Mouse (Mus musculus): ENCODE measurements at regions not wholly inside any gene's neighbourhood (a gene's known extent, or its start where the extent isn't known, plus 50 kb on each side); places are given as distances from the start of the nearest gene placed in this dataset.

- Histone ChIP-seq H3K4me1 (peaks cover 26% of the 10 kb centered on the region), H3K27ac (replicated peaks) (no peak overlapping the region), H3K9ac (no peak overlapping the region), H3K36me3 (no peaks in the 10 kb centered on the region), H3K4me2 (no peak overlapping the region), H3K27me3 (replicated peaks) (no peaks in the 10 kb centered on the region), H3K9me3 (no peaks in the 10 kb centered on the region), H3K4me3 (no peak overlapping the region)
- no peak for ATAC-seq (ENCODE audit: extremely low read depth, insufficient number of reproducible peaks, low FRiP score, low TSS enrichment)
- WGBS: 32% methylated on average over 3 of the region's 3 CpGs
Observed at GRCm38 (mm10) chr10:83942101-83942500, 219.4 kb downstream of the 1500009L16Rik start.

GRCm38 (mm10) chr10:83944158-83944557 lies 221.5 kb downstream of the 1500009L16Rik start:
- H3K9ac ChIP-seq: no peak overlapping the region
- no peak overlapping the region for H3K27ac ChIP-seq (replicated peaks)
- H3K36me3 ChIP-seq: no peaks in the 10 kb centered on the region
- no peak overlapping the region for H3K4me2 ChIP-seq
- H3K4me1 ChIP-seq: peaks cover 24% of the 10 kb centered on the region
- no peak for ATAC-seq (ENCODE audit: extremely low read depth, insufficient number of reproducible peaks, low FRiP score, low TSS enrichment)
- WGBS: 89% methylated on average over 1 of the region's 1 CpGs
- H3K27me3 ChIP-seq (replicated peaks): no peaks in the 10 kb centered on the region
- no peaks in the 10 kb centered on the region for H3K9me3 ChIP-seq
- H3K4me3 ChIP-seq: no peak overlapping the region

- Histone ChIP-seq H3K4me1 (peaks cover 24% of the 10 kb centered on the region), H3K9ac (no peak overlapping the region), H3K36me3 (no peaks in the 10 kb centered on the region), H3K9me3 (no peaks in the 10 kb centered on the region), H3K4me3 (no peak overlapping the region), H3K27me3 (replicated peaks) (no peaks in the 10 kb centered on the region), H3K4me2 (no peak overlapping the region), H3K27ac (replicated peaks) (no peak overlapping the region)
- 81% methylated on average over 10 of the region's 10 CpGs for WGBS
- no peak for ATAC-seq (ENCODE audit: extremely low read depth, insufficient number of reproducible peaks, low FRiP score, low TSS enrichment)
Observed at GRCm38 (mm10) chr10:83944897-83945296, 222.2 kb downstream of the 1500009L16Rik start.

GRCm38 (mm10) chr10:83945503-83945902 lies 222.8 kb downstream of the 1500009L16Rik start:
- WGBS: 54% methylated on average over 9 of the region's 9 CpGs
- no peak overlapping the region for H3K27ac ChIP-seq (replicated peaks)
- no peak for ATAC-seq (ENCODE audit: extremely low read depth, insufficient number of reproducible peaks, low FRiP score, low TSS enrichment)

GRCm38 (mm10) chr10:83946186-83947176 lies 223.8 kb downstream of the 1500009L16Rik start:
- Histone ChIP-seq H3K27ac (replicated peaks) (no peak overlapping the region; the same call in 1 of the 2 replicates), H3K9me3 (no peaks in the 10 kb centered on the region), H3K4me1 (peaks cover 24% of the 10 kb centered on the region), H3K4me3 (no peak overlapping the region), H3K36me3 (no peaks in the 10 kb centered on the region), H3K9ac (no peak overlapping the region), H3K4me2 (no peak overlapping the region), H3K27me3 (replicated peaks) (no peaks in the 10 kb centered on the region)
- no peak for ATAC-seq (ENCODE audit: extremely low read depth, insufficient number of reproducible peaks, low FRiP score, low TSS enrichment)
- 33% methylated on average over 11 of the region's 11 CpGs for WGBS

More at GRCm38 (mm10) chr10:83945503-83945902, 222.8 kb downstream of the 1500009L16Rik start:
- Histone ChIP-seq H3K9ac (no peak overlapping the region), H3K36me3 (no peaks in the 10 kb centered on the region), H3K9me3 (no peaks in the 10 kb centered on the region), H3K4me2 (no peak overlapping the region), H3K27me3 (replicated peaks) (no peaks in the 10 kb centered on the region), H3K4me1 (peaks cover 24% of the 10 kb centered on the region), H3K4me3 (no peak overlapping the region)

GRCm38 (mm10) chr10:83957118-83957759 lies 234.6 kb downstream of the 1500009L16Rik start:
- no peak for ATAC-seq (ENCODE audit: extremely low read depth, insufficient number of reproducible peaks, low FRiP score, low TSS enrichment)
- WGBS: 60% methylated on average over 18 of the region's 18 CpGs

GRCm38 (mm10) chr10:83958397-83958796 lies 235.7 kb downstream of the 1500009L16Rik start:
- H3K4me2 ChIP-seq: no peak overlapping the region

More at GRCm38 (mm10) chr10:83957118-83957759, 234.6 kb downstream of the 1500009L16Rik start:
- no peak overlapping the region for H3K27ac ChIP-seq (replicated peaks)
- no peak overlapping the region for H3K9ac ChIP-seq
- H3K9me3 ChIP-seq: no peaks in the 10 kb centered on the region
- no peaks in the 10 kb centered on the region for H3K27me3 ChIP-seq (replicated peaks)
- H3K4me1 ChIP-seq: no peaks in the 10 kb centered on the region
- H3K4me2 ChIP-seq: no peak overlapping the region
- no peaks in the 10 kb centered on the region for H3K36me3 ChIP-seq
- no peak overlapping the region for H3K4me3 ChIP-seq

GRCm38 (mm10) chr10:83958826-83959225 lies 236.2 kb downstream of the 1500009L16Rik start:
- Histone ChIP-seq H3K9ac (no peak overlapping the region), H3K27ac (replicated peaks) (no peak overlapping the region), H3K27me3 (replicated peaks) (no peaks in the 10 kb centered on the region), H3K4me3 (no peak overlapping the region), H3K4me1 (no peaks in the 10 kb centered on the region), H3K36me3 (no peaks in the 10 kb centered on the region), H3K9me3 (no peaks in the 10 kb centered on the region), H3K4me2 (no peak overlapping the region)
- no peak for ATAC-seq (ENCODE audit: extremely low read depth, insufficient number of reproducible peaks, low FRiP score, low TSS enrichment)
- 69% methylated on average over 2 of the region's 2 CpGs for WGBS

More at GRCm38 (mm10) chr10:83958397-83958796, 235.7 kb downstream of the 1500009L16Rik start:
- Histone ChIP-seq H3K4me1 (no peaks in the 10 kb centered on the region), H3K27ac (replicated peaks) (no peak overlapping the region), H3K9ac (no peak overlapping the region), H3K4me3 (no peak overlapping the region), H3K36me3 (no peaks in the 10 kb centered on the region), H3K27me3 (replicated peaks) (no peaks in the 10 kb centered on the region), H3K9me3 (no peaks in the 10 kb centered on the region)
- 65% methylated on average over 3 of the region's 3 CpGs for WGBS
- ATAC-seq (ENCODE audit: extremely low read depth, insufficient number of reproducible peaks, low FRiP score, low TSS enrichment): no peak

GRCm38 (mm10) chr10:83963232-83963760 lies 240.6 kb downstream of the 1500009L16Rik start:
- no peaks in the 10 kb centered on the region for H3K36me3 ChIP-seq
- 69% methylated on average over 12 of the region's 12 CpGs for WGBS
- no peak overlapping the region for H3K27ac ChIP-seq (replicated peaks)
- H3K4me3 ChIP-seq: no peak overlapping the region
- H3K27me3 ChIP-seq (replicated peaks): no peaks in the 10 kb centered on the region
- no peak for ATAC-seq (ENCODE audit: extremely low read depth, insufficient number of reproducible peaks, low FRiP score, low TSS enrichment)
- H3K4me2 ChIP-seq: no peak overlapping the region
- no peak overlapping the region for H3K9ac ChIP-seq
- peaks cover 6% of the 10 kb centered on the region; the same call in 1 of the 2 replicates for H3K4me1 ChIP-seq
- no peaks in the 10 kb centered on the region for H3K9me3 ChIP-seq

GRCm38 (mm10) chr10:83963779-83964643 lies 241.3 kb downstream of the 1500009L16Rik start:
- Histone ChIP-seq H3K4me2 (no peak overlapping the region), H3K9ac (no peak overlapping the region), H3K9me3 (no peaks in the 10 kb centered on the region), H3K4me3 (no peak overlapping the region), H3K27ac (replicated peaks) (no peak overlapping the region), H3K4me1 (peaks cover 6% of the 10 kb centered on the region; the same call in 1 of the 2 replicates), H3K27me3 (replicated peaks) (no peaks in the 10 kb centered on the region), H3K36me3 (no peaks in the 10 kb centered on the region)
- ATAC-seq (ENCODE audit: extremely low read depth, insufficient number of reproducible peaks, low FRiP score, low TSS enrichment): no peak
- 66% methylated on average over 12 of the region's 12 CpGs for WGBS
